Mouse (Mus musculus) forebrain, embryonic 16.5 days (tissue): ENCODE data around the gene Cd101. TPM values are rescaled to one million over a fixed set of nuclear protein-coding genes. Genes with fewer than 3 reads are reported as not detected.

Experiments used
- ATAC-seq: fragments of 200-750 bp; cut with Nextera tagmentation; 2 replicates; pipeline ENCODE4 v1.8.0; 2017; ENCODE audit warnings: mild to moderate bottlenecking, moderate library complexity
- H3K27ac ChIP-seq: fragments of 300-500 bp; sonication (generic); 2 replicates; pipeline ENCODE4 v1.5.1; 2014; ENCODE audit warnings: low read length, control low read depth
- H3K27me3 ChIP-seq: fragments of 300-500 bp; sonication (generic); replicated peaks from 2 replicates; pipeline ENCODE4 v1.6.1; 2014; ENCODE audit warnings: low read length; ENCODE audit not compliant: control insufficient read depth, insufficient read depth
- H3K36me3 ChIP-seq: fragments of 300-500 bp; sonication (generic); 2 replicates; pipeline ENCODE4 v1.6.1; 2014; ENCODE audit not compliant: control insufficient read depth, insufficient read depth
- H3K4me1 ChIP-seq: fragments of 300-500 bp; sonication (generic); replicated peaks from 2 replicates; pipeline ENCODE4 v1.6.1; 2014; ENCODE audit warnings: low read length; ENCODE audit not compliant: control insufficient read depth, insufficient read depth
- H3K4me2 ChIP-seq: fragments of 300-500 bp; sonication (generic); 2 replicates; pipeline ENCODE4 v1.6.1; 2014; ENCODE audit warnings: mild to moderate bottlenecking, low read length, control low read depth
- H3K4me3 ChIP-seq: fragments of 300-500 bp; sonication (generic); replicated peaks from 2 replicates; pipeline ENCODE4 v1.5.1; 2014; ENCODE audit warnings: mild to moderate bottlenecking, low read length, control low read depth
- H3K9ac ChIP-seq: fragments of 300-500 bp; sonication (generic); replicated peaks from 2 replicates; pipeline ENCODE4 v1.6.1; 2014; ENCODE audit warnings: low read depth, low read length, control low read depth
- H3K9me3 ChIP-seq: fragments of 300-500 bp; sonication (generic); 2 replicates; pipeline ENCODE4 v1.6.1; 2016; ENCODE audit warnings: low read length; ENCODE audit not compliant: control insufficient read depth
- WGBS: fragments of 180-500 bp; shearing (Covaris S2); extraction: QIAGEN DNeasy Blood & Tissue Kit; methylation state at CpG from one replicate; pipeline ENCODE4 v1.1.7; 2014; 5-methylcytosine and 5-hydroxymethylcytosine counted together
- polyA plus RNA-seq: library from polyadenylated mRNA; unstranded; fragments of >200 nt; fragmentation: Nextera tagmentation; extraction: Ambion mirVana; gene quantifications from 2 replicates; pipeline ENCODE4 v1.2.1, GENCODE M21; 2015

The Cd101 gene
- not detected in 2 replicates for polyA plus RNA-seq

DNA sequence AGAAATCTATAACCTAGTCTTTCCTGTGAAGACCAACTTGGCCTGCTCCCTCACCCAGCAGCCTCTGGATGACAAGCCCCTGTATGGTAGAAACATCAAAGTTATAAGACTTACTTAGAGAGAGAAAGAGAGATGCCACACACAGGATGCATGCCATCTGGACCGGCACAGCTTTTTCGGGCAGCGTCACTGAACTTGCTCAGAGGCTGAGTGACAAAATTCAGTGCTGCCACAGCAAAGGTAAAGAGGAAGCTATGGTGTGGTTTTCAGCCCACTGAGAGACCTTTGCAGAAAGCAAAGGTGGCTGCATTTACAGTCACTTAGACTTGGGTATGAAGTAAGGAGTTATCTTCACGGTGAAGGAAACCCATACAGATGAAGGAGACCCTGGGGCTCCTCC lies at the start of gene Cd101:
Gene Cd101 (minus strand): TSS at position 218 of the 400 bp plus-strand sequence.
- no peak for ATAC-seq
- Histone ChIP-seq H3K27me3 (no peaks in the 10 kb centered on the region), H3K27ac (no peak within 1 kb of the TSS), H3K9me3 (no peaks in the 10 kb centered on the region), H3K9ac (no peak within 1 kb of the TSS), H3K4me1 (no peaks in the 10 kb centered on the region), H3K4me3 (no peak within 1 kb of the TSS), H3K36me3 (no peaks in the 10 kb centered on the region), H3K4me2 (no peak within 1 kb of the TSS)
- WGBS, result 92% methylated on average over 4 of the region's 4 CpGs

DNA sequence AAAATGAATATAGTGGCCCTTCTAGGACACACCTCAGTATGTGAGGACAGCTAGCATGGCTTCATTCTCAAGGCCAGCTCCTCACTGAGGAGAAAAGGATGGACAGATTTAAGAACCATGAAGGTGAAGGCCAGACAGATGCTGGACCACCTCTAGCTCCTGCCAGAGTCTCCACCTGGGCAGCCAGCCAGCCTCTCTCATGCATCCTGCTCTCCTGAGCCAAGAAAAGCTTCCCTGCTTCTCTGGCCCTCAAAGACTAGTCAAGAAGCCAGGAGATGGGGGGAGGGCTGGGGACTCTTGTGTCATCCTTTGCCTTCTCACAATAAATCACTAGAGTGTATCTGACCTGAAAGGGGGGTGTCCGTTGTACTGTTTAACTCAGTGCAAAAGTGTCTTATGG lies 49.0 kb upstream of the Cd101 start:
- Histone ChIP-seq H3K4me2 (no peak overlapping the region), H3K4me1 (0 out of 2 replicates have a peak, but pooled peaks cover 3% of the 10 kb centered on the region), H3K9ac (no peak overlapping the region), H3K27ac (no peak overlapping the region), H3K27me3 (no peaks in the 10 kb centered on the region), H3K36me3 (0 out of 2 replicates have a peak, but pooled peaks cover 3% of the 10 kb centered on the region), H3K9me3 (no peaks in the 10 kb centered on the region), H3K4me3 (no peak overlapping the region)
- 96% methylated on average over 1 of the region's 1 CpGs for WGBS
- ATAC-seq, result no peak

DNA sequence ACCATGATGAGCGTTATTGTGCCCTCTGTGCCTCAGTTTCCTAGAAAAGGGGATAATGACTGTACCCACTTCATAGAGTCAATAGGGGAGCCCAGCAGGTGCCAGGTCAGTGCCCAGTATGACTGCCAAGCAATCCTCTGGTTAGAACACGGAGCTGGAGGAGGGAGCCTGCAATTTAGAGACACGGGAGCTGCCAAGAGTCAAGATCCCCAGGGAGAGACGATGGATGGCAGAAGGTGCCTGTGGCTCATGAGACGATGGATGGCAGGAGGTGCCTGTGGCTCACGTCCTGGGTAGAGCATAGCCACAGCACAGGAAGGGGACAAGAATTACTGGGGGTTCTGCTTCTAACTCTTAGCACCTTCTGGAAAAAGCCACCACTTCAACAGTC lies 48.3 kb upstream of the Cd101 start:
- Histone ChIP-seq H3K9me3 (no peaks in the 10 kb centered on the region), H3K36me3 (0 out of 2 replicates have a peak, but pooled peaks cover 3% of the 10 kb centered on the region), H3K4me1 (peaks cover 5% of the 10 kb centered on the region; the same call in 1 of the 2 replicates), H3K27me3 (no peaks in the 10 kb centered on the region), H3K9ac (no peak overlapping the region), H3K4me2 (no peak overlapping the region), H3K4me3 (no peak overlapping the region), H3K27ac (no peak overlapping the region)
- WGBS, result 77% methylated on average over 6 of the region's 6 CpGs
- ATAC-seq, result no peak

DNA sequence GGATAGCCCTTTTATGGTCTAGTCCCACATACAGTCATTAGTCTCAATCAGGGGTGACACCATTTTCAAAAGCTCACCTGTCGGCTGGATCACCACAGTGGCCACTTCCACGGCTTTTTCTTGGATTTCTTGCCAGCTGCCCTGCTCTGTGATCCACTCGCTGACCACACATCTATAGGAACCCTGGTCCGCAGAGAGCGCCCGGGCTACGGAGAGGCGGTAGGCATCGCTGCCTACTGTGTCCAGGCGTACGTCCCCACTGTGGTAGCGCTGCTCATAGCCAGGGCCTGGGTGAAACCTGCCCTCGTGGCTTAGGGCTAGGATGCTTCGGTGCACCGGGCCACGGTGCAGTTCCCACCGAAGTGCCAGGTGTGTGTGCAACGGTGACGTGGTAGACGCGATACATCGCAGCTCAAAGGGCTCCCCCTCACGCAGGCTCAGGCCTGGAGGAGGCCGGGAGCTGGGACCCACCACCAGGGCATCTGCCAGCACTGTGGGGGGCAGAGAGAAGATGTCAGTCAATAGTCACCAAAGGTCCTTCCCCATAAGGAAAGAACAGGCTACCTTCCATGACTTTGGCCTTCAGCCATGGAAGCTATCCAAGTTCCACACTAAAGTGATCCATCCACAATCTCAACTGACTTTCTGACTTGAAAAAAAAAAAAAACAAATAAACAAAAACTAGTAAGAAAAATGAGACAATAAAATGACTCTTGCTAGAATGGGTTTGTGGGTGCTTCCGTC lies 47.8 kb upstream of the Cd101 start:
- Histone ChIP-seq H3K36me3 (0 out of 2 replicates have a peak, but pooled peaks cover 3% of the 10 kb centered on the region), H3K4me3 (no peak overlapping the region), H3K9ac (no peak overlapping the region), H3K9me3 (no peaks in the 10 kb centered on the region), H3K27ac (no peak overlapping the region), H3K27me3 (no peaks in the 10 kb centered on the region), H3K4me1 (peaks cover 8% of the 10 kb centered on the region; the same call in 1 of the 2 replicates), H3K4me2 (no peak overlapping the region)
- 93% methylated on average over 25 of the region's 25 CpGs for WGBS
- ATAC-seq, result no peak

DNA sequence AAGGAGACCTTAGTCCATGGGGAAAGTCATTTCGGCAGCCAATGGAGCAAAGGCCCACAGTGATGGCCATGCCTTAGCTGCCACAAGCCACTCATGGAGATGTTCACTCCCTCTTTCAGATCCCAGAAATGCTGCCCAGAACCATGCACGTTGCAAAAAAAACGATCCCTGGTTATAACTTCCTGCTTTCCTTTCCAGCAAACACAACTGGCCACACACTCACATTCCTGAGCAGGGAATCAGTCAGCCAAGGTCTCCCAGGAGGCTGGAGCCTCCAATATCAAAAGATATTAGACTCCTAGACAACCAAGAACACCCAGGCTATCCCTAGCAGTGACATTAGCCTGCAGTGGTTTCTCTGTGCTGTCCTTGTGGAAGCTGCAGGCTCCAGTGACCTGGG lies 46.5 kb upstream of the Cd101 start:
- H3K27ac ChIP-seq, result no peak overlapping the region
- no peak overlapping the region for H3K4me3 ChIP-seq
- H3K4me2 ChIP-seq, result no peak overlapping the region
- WGBS, result 86% methylated on average over 3 of the region's 3 CpGs
- no peaks in the 10 kb centered on the region for H3K27me3 ChIP-seq
- peaks cover 17% of the 10 kb centered on the region for H3K4me1 ChIP-seq
- H3K9me3 ChIP-seq, result no peaks in the 10 kb centered on the region
- H3K9ac ChIP-seq, result no peak overlapping the region
- 0 out of 2 replicates have a peak, but pooled peaks cover 3% of the 10 kb centered on the region for H3K36me3 ChIP-seq
- no peak for ATAC-seq

DNA sequence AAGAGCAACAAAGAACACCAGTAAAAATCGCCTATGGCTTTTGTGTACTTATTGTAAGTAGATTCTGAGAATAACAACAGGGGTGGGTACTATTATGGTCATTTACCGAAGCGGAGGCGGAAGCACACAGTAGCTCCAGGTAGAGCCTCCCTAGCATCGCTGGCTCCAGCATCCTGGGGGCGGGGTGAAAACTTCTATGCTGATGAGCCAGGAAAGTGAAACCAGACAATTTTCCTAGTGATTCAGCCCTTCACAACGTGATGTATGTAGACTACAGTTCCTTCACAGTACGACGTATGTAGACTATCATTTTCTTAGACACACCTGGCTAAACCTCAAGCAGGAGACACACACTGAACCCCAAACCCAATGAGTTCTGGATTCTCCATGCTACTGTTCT lies 44.0 kb upstream of the Cd101 start:
- Histone ChIP-seq H3K36me3 (0 out of 2 replicates have a peak, but pooled peaks cover 3% of the 10 kb centered on the region), H3K27me3 (no peaks in the 10 kb centered on the region), H3K4me3 (no peak overlapping the region), H3K4me1 (peaks cover 36% of the 10 kb centered on the region), H3K9me3 (no peaks in the 10 kb centered on the region), H3K9ac (no peak overlapping the region), H3K4me2 (no peak overlapping the region), H3K27ac (no peak overlapping the region)
- 57% methylated on average over 9 of the region's 9 CpGs for WGBS
- no peak for ATAC-seq

DNA sequence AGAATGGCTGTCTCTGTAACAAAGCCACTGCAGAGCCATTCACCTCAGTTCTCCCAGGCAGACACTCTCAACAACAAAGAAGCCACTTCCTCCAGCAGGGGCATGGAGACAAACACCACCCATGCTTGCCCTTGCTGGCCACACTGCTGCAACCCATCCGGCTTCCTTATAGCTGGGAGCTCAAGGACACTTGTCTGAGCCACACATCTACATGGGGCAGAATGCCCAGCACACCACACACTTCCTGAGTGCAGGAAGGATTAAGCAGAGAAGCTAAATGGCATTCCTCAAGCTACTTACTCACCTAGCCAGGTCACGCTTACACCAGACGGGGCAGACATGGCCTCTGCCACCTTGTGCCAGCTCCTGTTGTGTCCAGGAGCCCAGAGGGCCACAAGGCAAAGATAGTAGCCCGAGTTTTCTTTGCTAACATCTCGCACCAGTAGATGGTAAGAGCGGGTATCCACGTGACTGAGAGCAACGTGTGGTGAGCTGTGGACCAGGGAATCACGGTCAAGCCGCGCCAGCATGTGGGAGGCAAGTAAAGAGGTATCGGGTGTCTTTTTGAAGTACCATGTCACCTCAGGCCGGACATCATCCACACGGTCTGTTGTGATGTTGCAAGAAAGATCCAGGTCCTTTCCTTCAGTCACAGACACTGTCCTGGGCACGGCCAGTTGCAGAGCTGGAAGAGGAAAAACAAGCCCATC lies 43.3 kb upstream of the Cd101 start:
- H3K4me1 ChIP-seq, result peaks cover 41% of the 10 kb centered on the region
- ATAC-seq, result no peak
- no peaks in the 10 kb centered on the region for H3K27me3 ChIP-seq
- no peak overlapping the region for H3K4me3 ChIP-seq
- WGBS, result 78% methylated on average over 15 of the region's 15 CpGs
- H3K27ac ChIP-seq, result no peak overlapping the region
- no peak overlapping the region for H3K4me2 ChIP-seq
- 0 out of 2 replicates have a peak, but pooled peaks cover 3% of the 10 kb centered on the region for H3K36me3 ChIP-seq
- no peak overlapping the region for H3K9ac ChIP-seq
- no peaks in the 10 kb centered on the region for H3K9me3 ChIP-seq

DNA sequence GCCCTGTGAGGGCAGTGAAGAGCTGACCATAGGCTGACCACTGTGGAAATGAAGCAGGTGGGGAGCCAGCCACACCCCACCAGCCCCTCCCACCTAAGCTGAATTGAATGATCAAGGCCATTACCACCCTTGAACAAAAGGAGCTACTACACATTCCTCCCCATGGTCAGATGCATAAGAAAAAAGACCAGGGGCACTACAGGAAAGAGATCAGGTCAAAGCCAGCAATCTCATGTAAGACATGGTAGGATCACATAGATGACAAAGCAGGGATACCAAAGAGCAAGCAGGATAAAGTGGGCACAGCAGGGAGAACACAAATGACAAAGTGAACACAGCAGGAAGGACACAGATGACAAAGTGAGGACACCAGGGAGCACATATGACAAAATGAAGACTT lies 42.2 kb upstream of the Cd101 start:
- peaks cover 44% of the 10 kb centered on the region for H3K4me1 ChIP-seq
- no peak for ATAC-seq
- H3K9me3 ChIP-seq, result no peaks in the 10 kb centered on the region
- no peaks in the 10 kb centered on the region for H3K36me3 ChIP-seq
- H3K4me3 ChIP-seq, result no peak overlapping the region
- H3K27ac ChIP-seq, result peak overlapping the region; percentile 60
- H3K9ac ChIP-seq, result no peak overlapping the region
- H3K27me3 ChIP-seq, result no peaks in the 10 kb centered on the region
- H3K4me2 ChIP-seq, result no peak overlapping the region

DNA sequence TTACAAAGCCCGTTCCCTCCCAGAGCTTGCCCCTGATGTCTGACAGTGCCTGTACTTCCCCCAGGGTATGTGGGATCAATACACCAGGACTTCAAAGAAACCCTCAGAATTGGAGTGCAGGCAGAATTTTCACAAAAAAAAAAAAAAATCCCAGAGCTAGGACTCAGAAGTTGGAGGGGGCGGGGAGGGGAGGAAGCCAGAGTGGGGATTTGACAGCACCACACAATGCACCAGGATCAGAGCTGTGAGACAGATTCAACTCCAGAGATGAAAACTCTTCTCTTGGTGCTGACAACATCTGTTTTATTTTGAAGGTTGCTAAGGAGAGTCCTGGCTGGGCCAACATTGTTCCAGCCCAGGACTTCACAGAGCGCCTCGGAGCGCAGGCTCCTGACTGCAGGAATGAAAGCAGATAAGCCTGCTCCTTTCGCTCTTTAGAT lies 41.5 kb upstream of the Cd101 start:
- ATAC-seq, result peak; percentile 52
- H3K4me1 ChIP-seq, result peaks cover 45% of the 10 kb centered on the region
- no peak overlapping the region for H3K9ac ChIP-seq
- no peaks in the 10 kb centered on the region for H3K9me3 ChIP-seq
- WGBS, result 6% methylated on average over 6 of the region's 6 CpGs
- no peak overlapping the region; the same call in 1 of the 2 replicates for H3K4me2 ChIP-seq
- H3K27ac ChIP-seq, result peak overlapping the region; percentile 72
- no peaks in the 10 kb centered on the region for H3K27me3 ChIP-seq
- H3K36me3 ChIP-seq, result no peaks in the 10 kb centered on the region
- no peak overlapping the region for H3K4me3 ChIP-seq
